Mouse (Mus musculus): ENCODE results near the gene Slc2a4. TPM values are rescaled to one million over a fixed set of nuclear protein-coding genes. Genes with fewer than 3 reads are reported as not detected.
"Not testable (repeated sequence)": the region's sequence is repeated elsewhere in the genome, so short reads cannot be mapped to it uniquely, and the experiment has no call there.

Slc2a4 gene
- polyA plus RNA-seq, 1 experiment from 2014 or later: 7.7 TPM

- no peak for TF ChIP-seq EP300 (IDR thresholded peaks at IDR 0.05; ENCODE audit: low read depth)
- Histone ChIP-seq H3K27me3 (ENCODE audit: insufficient read depth, low read length) (no peaks in the 10 kb centered on the region), H3K27ac (ENCODE audit: low read depth) (peak overlapping the region; percentile 100), H3K9me3 (ENCODE audit: low read length) (no peaks in the 10 kb centered on the region), H3K4me2 (ENCODE audit: low read depth, low read length) (peak overlapping the region; percentile 92), H3K9ac (replicated peaks) (peak overlapping the region; percentile 91), H3K4me3 (ENCODE audit: low read depth, low read length) (peak overlapping the region; percentile 96), H3K4me1 (ENCODE audit: insufficient read depth) (peaks cover 49% of the 10 kb centered on the region), H3K36me3 (replicated peaks; ENCODE audit: insufficient read depth, low read length) (peaks cover 35% of the 10 kb centered on the region)
- ATAC-seq: peak; percentile 29
- peak; percentile 76 for DNase-seq
- under 1% methylated on average over 32 of the region's 65 CpGs for WGBS (ENCODE audit: insufficient replicate concordance)
These were observed 27.5 kb downstream of the Slc2a4 start for GRCm38 (mm10) chr11:69920266-69921031.

DNA sequence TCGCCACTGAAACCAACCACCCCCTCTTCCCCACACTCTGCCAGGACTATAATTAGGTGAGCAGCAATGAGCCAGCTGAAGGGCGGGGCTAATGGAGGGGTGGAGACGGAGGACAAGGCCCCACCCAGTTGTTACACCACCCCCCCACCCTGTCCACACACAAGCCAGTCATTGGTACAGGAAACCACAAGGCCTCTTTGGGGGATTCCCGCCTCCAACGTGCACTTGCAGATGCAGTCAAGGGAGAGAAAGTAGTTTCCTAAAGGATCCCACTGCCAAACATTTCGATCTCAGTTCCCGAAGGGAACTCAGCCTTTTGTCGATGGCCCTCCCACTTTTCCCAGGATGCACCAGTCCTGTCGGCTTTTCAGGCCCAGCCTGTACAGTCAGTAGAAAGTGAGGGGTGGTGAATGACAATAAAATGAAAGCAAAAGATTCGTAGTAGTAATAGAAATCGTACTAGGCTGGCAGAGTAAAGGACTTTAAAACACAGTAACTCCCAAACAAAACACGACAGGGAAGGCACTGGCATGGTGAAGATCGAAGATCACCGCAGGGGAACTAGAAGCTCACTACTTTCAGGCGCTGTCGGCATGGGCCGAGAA is 28.2 kb downstream of the Slc2a4 start:
- WGBS (ENCODE audit: insufficient replicate concordance): under 1% methylated on average over 17 of the region's 17 CpGs
- no peaks in the 10 kb centered on the region for H3K27me3 ChIP-seq (ENCODE audit: insufficient read depth, low read length)
- peak overlapping the region; percentile 100 for H3K27ac ChIP-seq (ENCODE audit: low read depth)
- H3K4me2 ChIP-seq (ENCODE audit: low read depth, low read length): peak overlapping the region; percentile 92
- peak; percentile 28 for ATAC-seq
- TF ChIP-seq EP300 (IDR thresholded peaks at IDR 0.05; ENCODE audit: low read depth): peak; percentile 61
- TF ChIP-seq CTCF (IDR thresholded peaks at IDR 0.05; ENCODE audit: low read depth): no peak
- peak; percentile 95 for DNase-seq
- H3K9me3 ChIP-seq (ENCODE audit: low read length): no peaks in the 10 kb centered on the region
- peak overlapping the region; percentile 96 for H3K4me3 ChIP-seq (ENCODE audit: low read depth, low read length)
- peak overlapping the region; percentile 91 for H3K9ac ChIP-seq (replicated peaks)
- peaks cover 55% of the 10 kb centered on the region for H3K4me1 ChIP-seq (ENCODE audit: insufficient read depth)
- H3K36me3 ChIP-seq (replicated peaks; ENCODE audit: insufficient read depth, low read length): peaks cover 41% of the 10 kb centered on the region

GRCm38 (mm10) chr11:69919053-69919452 is 28.9 kb downstream of the Slc2a4 start:
- TF ChIP-seq EP300 (IDR thresholded peaks at IDR 0.05; ENCODE audit: low read depth) (no peak), CTCF (IDR thresholded peaks at IDR 0.05; ENCODE audit: low read depth) (no peak)
- Histone ChIP-seq H3K27ac (ENCODE audit: low read depth) (peak overlapping the region; percentile 100), H3K27me3 (ENCODE audit: insufficient read depth, low read length) (no peaks in the 10 kb centered on the region), H3K9me3 (ENCODE audit: low read length) (no peaks in the 10 kb centered on the region), H3K4me3 (ENCODE audit: low read depth, low read length) (peak overlapping the region; percentile 96), H3K9ac (replicated peaks) (peak overlapping the region; percentile 91), H3K36me3 (replicated peaks; ENCODE audit: insufficient read depth, low read length) (peaks cover 41% of the 10 kb centered on the region), H3K4me1 (ENCODE audit: insufficient read depth) (peaks cover 61% of the 10 kb centered on the region), H3K4me2 (ENCODE audit: low read depth, low read length) (peak overlapping the region; percentile 92)
- WGBS (ENCODE audit: insufficient replicate concordance): 47% methylated on average over 9 of the region's 9 CpGs
- ATAC-seq (no peak), DNase-seq (peak; percentile 13)

GRCm38 (mm10) chr11:69918118-69918517 is 29.9 kb downstream of the Slc2a4 start:
- H3K9ac ChIP-seq (replicated peaks): no peak overlapping the region
- H3K4me1 ChIP-seq (ENCODE audit: insufficient read depth): peaks cover 64% of the 10 kb centered on the region
- 0 out of 2 replicates have a peak overlapping the region, but pooled peaks have one; percentile 99 for H3K4me2 ChIP-seq (ENCODE audit: low read depth, low read length)
- peak overlapping the region; percentile 35; the same call in 1 of the 2 replicates for H3K27ac ChIP-seq (ENCODE audit: low read depth)
- no peak overlapping the region for H3K4me3 ChIP-seq (ENCODE audit: low read depth, low read length)
- TF ChIP-seq EP300 (IDR thresholded peaks at IDR 0.05; ENCODE audit: low read depth) (no peak), CTCF (IDR thresholded peaks at IDR 0.05; ENCODE audit: low read depth) (no peak)
- H3K27me3 ChIP-seq (ENCODE audit: insufficient read depth, low read length): no peaks in the 10 kb centered on the region
- 72% methylated on average over 5 of the region's 5 CpGs for WGBS (ENCODE audit: insufficient replicate concordance)
- DNase-seq (peak; percentile 11), ATAC-seq (no peak)
- H3K9me3 ChIP-seq (ENCODE audit: low read length): no peaks in the 10 kb centered on the region
- peaks cover 41% of the 10 kb centered on the region for H3K36me3 ChIP-seq (replicated peaks; ENCODE audit: insufficient read depth, low read length)

GRCm38 (mm10) chr11:69917379-69917948 is 30.5 kb downstream of the Slc2a4 start:
- Histone ChIP-seq H3K27ac (ENCODE audit: low read depth) (peak overlapping the region; percentile 90), H3K4me3 (ENCODE audit: low read depth, low read length) (no peak overlapping the region), H3K9ac (replicated peaks) (peak overlapping the region; percentile 93), H3K4me2 (ENCODE audit: low read depth, low read length) (peak overlapping the region; percentile 99; the same call in 1 of the 2 replicates), H3K36me3 (replicated peaks; ENCODE audit: insufficient read depth, low read length) (peaks cover 42% of the 10 kb centered on the region), H3K4me1 (ENCODE audit: insufficient read depth) (peaks cover 57% of the 10 kb centered on the region), H3K27me3 (ENCODE audit: insufficient read depth, low read length) (no peaks in the 10 kb centered on the region), H3K9me3 (ENCODE audit: low read length) (no peaks in the 10 kb centered on the region)
- DNase-seq (no peak), ATAC-seq (no peak)
- 74% methylated on average over 8 of the region's 8 CpGs for WGBS (ENCODE audit: insufficient replicate concordance)
- TF ChIP-seq CTCF (IDR thresholded peaks at IDR 0.05; ENCODE audit: low read depth) (no peak), EP300 (IDR thresholded peaks at IDR 0.05; ENCODE audit: low read depth) (no peak)

DNA sequence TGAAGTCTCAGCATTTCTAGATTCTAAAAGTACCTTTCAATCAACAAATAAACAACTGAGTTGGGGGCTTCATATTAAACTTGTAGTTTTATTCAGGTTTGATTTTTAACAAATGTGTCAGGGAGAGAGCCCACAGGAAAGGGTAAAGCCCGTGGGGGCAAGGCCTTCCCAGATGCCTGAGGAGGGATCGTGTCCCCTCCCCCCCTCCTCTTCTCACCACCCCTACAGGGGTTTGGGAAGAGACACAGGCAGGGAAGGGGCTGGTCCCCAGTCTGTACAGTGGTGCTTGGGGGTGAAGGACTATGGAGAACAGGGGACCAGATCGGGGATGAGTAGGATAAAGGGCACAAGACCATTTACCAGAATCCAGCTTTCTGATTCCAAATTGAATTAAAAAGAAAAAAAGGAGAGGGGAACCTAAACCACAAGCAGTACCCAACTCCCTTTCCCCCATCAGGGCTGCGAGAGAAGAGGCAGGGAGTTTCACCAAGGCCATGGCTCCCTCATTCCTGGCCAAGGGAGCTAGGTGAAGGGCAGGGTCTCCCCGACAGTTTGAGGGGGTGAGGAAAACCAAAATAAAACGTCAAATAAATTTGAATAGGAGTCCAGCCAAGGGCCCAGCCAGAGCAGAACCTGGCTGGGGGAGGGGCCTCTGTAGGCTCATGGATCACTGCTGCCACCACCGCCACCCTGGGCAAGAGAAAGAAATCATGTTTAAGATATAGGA is 31.2 kb downstream of the Slc2a4 start:
- Histone ChIP-seq H3K4me1 (ENCODE audit: insufficient read depth) (peaks cover 53% of the 10 kb centered on the region), H3K9ac (replicated peaks) (peak overlapping the region; percentile 93), H3K4me2 (ENCODE audit: low read depth, low read length) (peak overlapping the region; percentile 99), H3K27ac (ENCODE audit: low read depth) (peak overlapping the region; percentile 90), H3K4me3 (ENCODE audit: low read depth, low read length) (peak overlapping the region; percentile 97), H3K36me3 (replicated peaks; ENCODE audit: insufficient read depth, low read length) (peaks cover 48% of the 10 kb centered on the region)
- DNase-seq: peak; percentile 18
- H3K27me3 ChIP-seq (ENCODE audit: insufficient read depth, low read length); H3K9me3 ChIP-seq (ENCODE audit: low read length); ATAC-seq: not testable (repeated sequence)
- WGBS (ENCODE audit: insufficient replicate concordance): 53% methylated on average over 7 of the region's 7 CpGs
